Mouse (Mus musculus) embryonic facial prominence, embryonic 11.5 days (tissue): ENCODE measurements around the gene Xlr4c. TPM values are rescaled to one million over a fixed set of nuclear protein-coding genes. Genes with fewer than 3 reads are reported as not detected.
"Not testable (repeated sequence)": the region's sequence is repeated elsewhere in the genome, so short reads cannot be mapped to it uniquely, and the experiment has no call there.

Experiments used
- ATAC-seq: fragments of 200-750 bp; cut with Nextera tagmentation; replicated peaks from 2 replicates; pipeline ENCODE4 v1.8.0; 2017; ENCODE audit warnings: low read depth; ENCODE audit not compliant: insufficient number of reproducible peaks, low FRiP score, low TSS enrichment
- DNase-seq: peaks from one replicate; pipeline ENCODE4 v3.0.0-alpha.2; 2015; ENCODE audit warnings: low spot score
- H3K27ac ChIP-seq: fragments of 300-500 bp; sonication (generic); replicated peaks from 2 replicates; pipeline ENCODE4 v1.5.1; 2014; ENCODE audit warnings: mild to moderate bottlenecking, low read depth, low read length, control low read depth
- H3K27me3 ChIP-seq: fragments of 300-500 bp; sonication (generic); 2 replicates; pipeline ENCODE4 v1.6.1; 2014; ENCODE audit warnings: mild to moderate bottlenecking, low read length, moderate library complexity, mixed read lengths; ENCODE audit not compliant: control insufficient read depth, insufficient read depth
- H3K36me3 ChIP-seq: fragments of 300-500 bp; sonication (generic); replicated peaks from 2 replicates; pipeline ENCODE4 v1.6.1; 2014; ENCODE audit warnings: low read depth, mild to moderate bottlenecking, low read length, moderate library complexity, mixed read lengths; ENCODE audit not compliant: control insufficient read depth, insufficient read depth
- H3K4me1 ChIP-seq: fragments of 300-500 bp; sonication (generic); 2 replicates; pipeline ENCODE4 v1.6.1; 2014; ENCODE audit warnings: low read length, mixed read lengths; ENCODE audit not compliant: control insufficient read depth, insufficient read depth
- H3K4me2 ChIP-seq: fragments of 300-500 bp; sonication (generic); 2 replicates; pipeline ENCODE4 v1.6.1; 2014; ENCODE audit warnings: low read depth, mild to moderate bottlenecking, control low read depth, low read length, moderate library complexity
- H3K4me3 ChIP-seq: fragments of 300-500 bp; sonication (generic); 2 replicates; pipeline ENCODE4 v1.5.1; 2014; ENCODE audit warnings: low read depth, low read length, control low read depth
- H3K9ac ChIP-seq: fragments of 300-500 bp; sonication (generic); replicated peaks from 2 replicates; pipeline ENCODE4 v1.6.1; 2014; ENCODE audit warnings: mild to moderate bottlenecking, control low read depth, low read length
- H3K9me3 ChIP-seq: fragments of 300-500 bp; sonication (generic); replicated peaks from 2 replicates; pipeline ENCODE4 v1.6.1; 2016; ENCODE audit warnings: mild to moderate bottlenecking, low read length, inconsistent platforms, mixed read lengths; ENCODE audit not compliant: control insufficient read depth
- WGBS: fragments of 180-500 bp; shearing (Covaris S2); extraction: QIAGEN DNeasy Blood & Tissue Kit; methylation state at CpG from one replicate; pipeline ENCODE4 v1.1.7; 2014; 5-methylcytosine and 5-hydroxymethylcytosine counted together
- polyA plus RNA-seq: library from polyadenylated mRNA; unstranded; fragments of >200 nt; fragmentation: Nextera tagmentation; extraction: Ambion mirVana; gene quantifications from 2 replicates; pipeline ENCODE4 v1.2.1, GENCODE M21; 2014

Gene Xlr4c
- polyA plus RNA-seq, 1 experiment from 2014 or later = not detected

GRCm38 (mm10) chrX:73213819-73214564 is 28.9 kb downstream of the Xlr4c start, which contains the start of gene Xlr4b:
Gene Xlr4b, plus strand, starts transcription at chrX:73214333.
- not testable (repeated sequence) for H3K4me3 ChIP-seq, H3K4me1 ChIP-seq, H3K4me2 ChIP-seq, H3K9me3 ChIP-seq, ATAC-seq, H3K9ac ChIP-seq, H3K36me3 ChIP-seq, H3K27ac ChIP-seq, H3K27me3 ChIP-seq, DNase-seq
- WGBS = 74% methylated on average over 10 of the region's 19 CpGs

GRCm38 (mm10) chrX:73191934-73192333 is 51.0 kb downstream of the Xlr4c start, which contains the start of gene Xlr3b:
Gene Xlr3b, plus strand, starts transcription at chrX:73192207.
- H3K9me3 ChIP-seq, H3K27me3 ChIP-seq, H3K4me2 ChIP-seq, H3K4me1 ChIP-seq, H3K9ac ChIP-seq, H3K36me3 ChIP-seq, DNase-seq, H3K4me3 ChIP-seq, H3K27ac ChIP-seq, ATAC-seq: not testable (repeated sequence)
- 70% methylated on average over 9 of the region's 12 CpGs for WGBS

Other genes with a start within 250 kb of the Xlr4c start
- gene Pnma5, start 206.0 kb downstream of the Xlr4c start, polyA plus RNA-seq = 0.13 TPM in 1 of 2 replicates, not detected in the other
- gene Pnma3, start 178.3 kb downstream of the Xlr4c start, polyA plus RNA-seq = 0.11 and 0.22 TPM in 2 replicates
- gene Xlr4a, start 160.7 kb downstream of the Xlr4c start, polyA plus RNA-seq = 0.83 and 1.0 TPM in 2 replicates
- gene Xlr3a, start 146.0 kb downstream of the Xlr4c start, polyA plus RNA-seq = 3.5 and 5.0 TPM in 2 replicates
- not detected in 2 replicates for gene Gm14685, start 126.1 kb downstream of the Xlr4c start, polyA plus RNA-seq
- gene Xlr5b, start 94.3 kb downstream of the Xlr4c start, polyA plus RNA-seq = not detected in 2 replicates
- not detected in 2 replicates for gene DXBay18, start 93.7 kb downstream of the Xlr4c start, polyA plus RNA-seq
- not detected in 2 replicates for gene Spin2d, start 66.1 kb downstream of the Xlr4c start, polyA plus RNA-seq
- 13.0 and 13.8 TPM in 2 replicates for gene Xlr3b, start 50.9 kb downstream of the Xlr4c start, polyA plus RNA-seq
- 1.1 TPM in 1 of 2 replicates, not detected in the other for gene Xlr4b, start 28.8 kb downstream of the Xlr4c start, polyA plus RNA-seq
- 8.6 and 9.4 TPM in 2 replicates for gene F8a, start 14.8 kb downstream of the Xlr4c start, polyA plus RNA-seq
- gene Xlr3c, start 22.3 kb upstream of the Xlr4c start, polyA plus RNA-seq = 0.55 TPM in 1 of 2 replicates, not detected in the other
- not detected in 2 replicates for gene Xlr5a, start 49.8 kb upstream of the Xlr4c start, polyA plus RNA-seq
- gene Xlr5c, start 49.8 kb upstream of the Xlr4c start, polyA plus RNA-seq = not detected in 2 replicates
- not detected in 2 replicates for gene Gm45015, start 93.7 kb upstream of the Xlr4c start, polyA plus RNA-seq
- 20.2 and 20.3 TPM in 2 replicates for gene Zfp275, start 99.5 kb upstream of the Xlr4c start, polyA plus RNA-seq
- not detected in 2 replicates for gene Gm18336, start 155.6 kb upstream of the Xlr4c start, polyA plus RNA-seq
- 0.07 and 0.25 TPM in 2 replicates for gene Zfp92, start 168.0 kb upstream of the Xlr4c start, polyA plus RNA-seq
- not detected in 2 replicates for gene Trex2, start 192.2 kb upstream of the Xlr4c start, polyA plus RNA-seq
- gene Haus7, start 215.9 kb upstream of the Xlr4c start, polyA plus RNA-seq = 85.3 and 91.4 TPM in 2 replicates
- 32.0 and 36.4 TPM in 2 replicates for gene Bgn, start 240.5 kb upstream of the Xlr4c start, polyA plus RNA-seq